Mouse (Mus musculus) ES-E14 (cell line): ENCODE data around the gene Sds.

Experiments
- MAFK ChIP-seq: IDR thresholded peaks from 2 replicates; pipeline ENCODE4 v1.6.1; 2014; ENCODE audit warnings: mild to moderate bottlenecking, low read depth, low read length, inconsistent platforms; ENCODE audit not compliant: insufficient read depth
- ZC3H11A ChIP-seq: IDR thresholded peaks from 2 replicates; pipeline ENCODE4 v1.6.1; 2012; ENCODE audit warnings: low read depth, mild to moderate bottlenecking, inconsistent platforms, low read length, borderline replicate concordance
- ZNF384 ChIP-seq: IDR thresholded peaks from 2 replicates; pipeline ENCODE4 v1.6.1; 2012; ENCODE audit warnings: low read depth, low read length, inconsistent platforms

- TF ChIP-seq MAFK: no peak
- peak; percentile 36; the same call in 1 of the 2 replicates for TF ChIP-seq ZC3H11A
- no peak for TF ChIP-seq ZNF384
Measured at GRCm38 (mm10) chr5:120440733-120441132, 35.6 kb upstream of the Sds start.
